Mouse (Mus musculus): ENCODE data around the gene Adamts4. TPM values are rescaled to one million over a fixed set of nuclear protein-coding genes. Genes with fewer than 3 reads are reported as not detected.

The Adamts4 gene
- total RNA-seq, 2 experiments from 2014 or later, result 0.15 to 0.73 TPM

DNA sequence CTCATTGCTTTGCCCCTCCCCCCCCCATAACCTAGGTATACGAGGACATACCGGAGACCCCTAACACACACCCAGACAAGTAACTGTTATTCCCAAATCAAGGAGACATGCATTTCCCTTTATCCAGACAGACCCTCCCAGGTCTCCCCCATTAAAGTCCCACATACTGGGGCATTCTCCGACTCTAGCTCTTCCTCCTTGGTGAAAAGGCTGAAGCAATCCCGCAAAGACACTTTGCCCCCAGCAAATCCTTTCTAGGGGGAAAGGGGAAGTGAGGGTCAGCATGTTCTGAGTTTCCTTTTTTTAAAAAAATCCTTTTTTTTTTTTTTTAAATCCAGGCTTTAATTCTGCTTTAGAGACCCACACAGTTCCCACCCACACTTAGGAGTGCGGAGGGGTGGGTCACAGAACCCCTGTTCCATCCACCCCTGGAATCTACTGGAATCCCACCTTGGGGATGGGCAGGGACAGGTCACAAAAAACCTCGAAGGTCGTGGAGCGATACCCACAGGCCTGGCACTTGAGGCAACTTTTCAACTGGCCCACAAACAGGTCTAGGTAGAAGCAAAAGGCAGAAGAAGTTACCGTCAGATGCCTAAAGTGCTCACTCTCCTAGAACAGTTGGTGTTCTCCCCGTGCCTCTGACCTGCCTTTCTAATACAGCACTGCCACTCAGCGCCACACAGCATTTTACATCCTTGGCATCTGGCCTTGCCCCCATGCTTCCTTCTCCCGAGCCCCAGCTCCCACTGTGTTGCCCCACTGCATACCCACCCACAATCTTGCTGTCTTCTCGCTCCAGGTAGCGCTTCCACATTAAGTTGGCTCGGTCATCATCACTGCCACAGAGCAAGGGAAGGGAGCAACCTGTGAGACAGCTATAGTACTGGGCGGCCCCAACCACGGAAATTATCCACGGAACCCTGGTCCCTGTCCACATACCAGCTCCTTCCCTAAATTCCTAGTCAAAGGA, 33.3 kb downstream of the Adamts4 start:
- Histone ChIP-seq H3K4me3 (no peak overlapping the region), H3K27ac (no peak overlapping the region)
- intact Hi-C loops (cut with DNase I), result loop anchor here (10.0 kb wide), 1 partner anchor 169 kb away; the partner anchor contains the start of gene Cfap126
- DNase-seq, result no peak
- TF ChIP-seq CTCF (IDR thresholded peaks at IDR 0.05), result no peak

DNA sequence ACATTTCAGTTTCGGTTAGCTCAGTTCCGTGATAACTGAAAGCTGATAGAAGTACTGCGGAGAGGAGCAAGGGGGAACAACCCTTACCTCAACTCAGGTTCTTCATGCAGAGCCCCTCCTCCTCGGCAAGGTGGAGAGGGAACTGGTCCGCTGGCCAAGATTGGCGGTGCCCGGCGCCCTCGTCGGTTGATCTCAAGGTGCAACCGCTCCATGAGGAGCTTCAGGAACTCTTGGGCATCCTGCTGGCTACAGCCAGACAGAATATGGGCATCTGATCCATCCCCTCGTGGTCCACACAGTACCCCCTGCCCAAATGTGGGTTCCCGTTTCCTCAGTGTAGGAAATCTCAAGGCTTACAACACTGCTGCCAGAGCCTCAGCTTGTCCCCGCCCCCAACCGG, 34.3 kb downstream of the Adamts4 start:
- peak overlapping the region; percentile 48; the same call in 1 of the 2 replicates for H3K27ac ChIP-seq
- no peak for TF ChIP-seq CTCF (IDR thresholded peaks at IDR 0.05)
- peak overlapping the region; percentile 51; the same call in 1 of the 2 replicates for H3K4me3 ChIP-seq
- intact Hi-C loops (cut with DNase I), result loop anchor here (10.0 kb wide), 1 partner anchor 170 kb away; the partner anchor contains the start of gene Cfap126
- DNase-seq, result no peak

DNA sequence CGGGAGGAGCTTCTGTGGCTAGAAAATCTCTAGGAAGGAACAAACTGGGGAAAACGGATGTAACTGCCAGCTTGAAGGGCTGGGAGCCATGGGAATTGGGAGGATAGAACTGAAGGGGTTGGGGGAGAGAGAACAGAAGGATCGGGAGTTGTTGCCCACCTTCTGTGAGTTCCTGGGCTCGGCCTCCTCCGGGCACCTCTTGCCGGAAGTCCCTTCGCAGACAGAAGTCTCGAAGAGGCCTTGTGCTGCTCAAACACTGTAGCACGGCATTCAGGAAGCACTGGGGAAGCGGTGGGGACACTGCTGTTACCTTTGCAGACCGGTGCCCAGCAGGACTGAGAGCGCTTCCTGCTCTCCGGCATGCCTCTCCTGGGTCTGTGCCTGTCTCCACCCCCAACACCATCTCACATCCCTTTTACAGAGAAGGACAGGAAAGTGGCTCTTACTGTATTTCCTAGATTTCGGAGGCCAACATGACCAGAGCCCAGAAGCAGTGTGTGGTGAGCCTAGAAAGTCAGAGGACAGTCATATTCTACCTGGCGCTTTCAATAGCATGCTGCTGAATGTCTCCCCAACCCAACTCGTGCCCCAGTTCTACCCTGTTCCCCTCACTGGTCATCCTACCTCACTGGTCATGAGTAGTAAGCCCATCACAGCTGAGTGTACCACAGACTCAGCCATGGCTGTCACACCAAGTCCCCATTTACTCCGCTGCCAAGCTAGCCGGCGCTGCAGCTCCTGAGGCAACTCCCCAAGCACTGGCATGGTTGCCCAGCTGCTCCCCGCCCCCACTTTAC, 35.1 kb downstream of the Adamts4 start:
- DNase-seq, result no peak
- peak overlapping the region; percentile 48 for H3K27ac ChIP-seq
- no peak for TF ChIP-seq CTCF (IDR thresholded peaks at IDR 0.05)
- peak overlapping the region; percentile 51 for H3K4me3 ChIP-seq
- intact Hi-C loops (cut with DNase I), result loop anchor here (10.0 kb wide), 1 partner anchor 170 kb away; the partner anchor contains the start of gene Cfap126

DNA sequence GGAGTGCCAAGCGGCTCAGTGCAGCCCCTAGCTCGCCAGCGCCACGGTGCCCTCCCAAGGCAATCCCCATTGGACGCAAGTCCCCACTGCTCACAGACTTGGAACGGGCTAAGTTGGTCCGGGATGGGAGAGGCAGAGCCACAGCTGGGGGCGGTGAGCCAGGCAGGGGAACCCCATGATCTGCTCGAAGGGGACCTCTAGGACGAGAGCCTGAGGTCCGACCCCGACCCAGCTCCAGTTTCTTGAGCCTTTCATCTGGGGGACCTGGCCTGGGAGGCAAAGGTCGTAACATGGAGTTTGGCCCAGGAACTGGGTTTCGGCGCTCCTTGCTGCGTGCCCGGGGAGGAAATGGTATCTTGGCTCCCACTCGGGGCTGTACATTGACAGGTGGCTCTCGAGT, 36.3 kb downstream of the Adamts4 start:
- DNase-seq, result no peak
- peak overlapping the region; percentile 92 for H3K4me3 ChIP-seq
- H3K27ac ChIP-seq, result no peak overlapping the region
- TF ChIP-seq CTCF (IDR thresholded peaks at IDR 0.05), result no peak
- intact Hi-C loops (cut with DNase I), result loop anchor here (2.0 to 10.0 kb wide), 2 partner anchors 16 to 172 kb away; partner anchors contain the start of genes B4galt3 and Cfap126

DNA sequence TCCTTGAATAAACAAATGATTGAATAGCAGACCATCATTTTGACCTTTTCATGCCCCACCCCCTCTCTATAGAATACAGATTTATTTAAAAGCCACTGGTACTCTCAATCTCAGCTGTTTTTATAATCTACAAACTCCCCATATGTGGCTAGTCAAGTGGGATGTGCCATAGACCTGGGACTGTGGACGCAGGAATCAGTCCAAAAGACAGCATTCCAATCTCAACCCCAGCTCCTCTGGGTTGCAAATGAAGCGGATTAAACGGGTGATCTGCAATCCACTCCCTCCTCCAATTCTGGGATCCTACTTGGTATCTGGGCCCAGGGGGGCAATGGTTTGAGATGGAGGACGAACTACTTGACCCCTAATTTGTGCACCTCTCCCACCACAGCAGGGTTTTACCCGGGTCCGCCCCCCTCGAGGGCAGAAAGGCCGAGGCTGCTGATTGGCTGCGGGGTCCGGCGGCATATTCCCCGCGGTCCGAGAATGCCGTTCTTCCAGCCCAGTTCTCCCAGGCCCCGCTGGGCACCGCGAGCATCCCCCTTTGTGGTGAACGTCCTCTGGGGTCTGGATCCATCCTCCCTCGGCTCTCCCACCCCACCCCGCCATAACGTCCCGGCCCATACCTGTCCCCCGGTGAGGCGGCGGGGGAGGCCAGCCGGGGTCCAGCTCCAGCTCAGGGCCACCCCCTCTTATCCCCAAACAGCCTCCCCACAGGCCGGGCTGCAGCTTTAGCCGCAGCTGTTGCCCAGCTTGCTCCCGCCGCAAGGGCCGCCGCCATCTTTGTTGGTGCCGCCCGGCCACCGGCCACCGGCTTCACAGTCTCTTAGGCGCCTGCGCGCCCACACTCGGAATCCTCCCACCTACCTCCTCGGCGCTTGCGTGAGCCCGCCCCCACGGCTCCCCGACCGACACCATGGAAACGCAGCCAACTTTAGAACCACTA, 37.2 kb downstream of the Adamts4 start, which contains the start of gene Usp21:
TSS of gene Usp21 (minus strand) at position 856 of the 946 bp plus-strand sequence.
- intact Hi-C loops (cut with DNase I), result loop anchor here (2.0 to 10.0 kb wide), 2 partner anchors 17 to 173 kb away; partner anchors contain the start of genes B4galt3 and Cfap126
- H3K4me3 ChIP-seq, result peak within 1 kb of the TSS; percentile 92
- DNase-seq, result peak; percentile 97
- TF ChIP-seq CTCF (IDR thresholded peaks at IDR 0.05), result no peak
- peak within 1 kb of the TSS; percentile 92 for H3K27ac ChIP-seq

DNA sequence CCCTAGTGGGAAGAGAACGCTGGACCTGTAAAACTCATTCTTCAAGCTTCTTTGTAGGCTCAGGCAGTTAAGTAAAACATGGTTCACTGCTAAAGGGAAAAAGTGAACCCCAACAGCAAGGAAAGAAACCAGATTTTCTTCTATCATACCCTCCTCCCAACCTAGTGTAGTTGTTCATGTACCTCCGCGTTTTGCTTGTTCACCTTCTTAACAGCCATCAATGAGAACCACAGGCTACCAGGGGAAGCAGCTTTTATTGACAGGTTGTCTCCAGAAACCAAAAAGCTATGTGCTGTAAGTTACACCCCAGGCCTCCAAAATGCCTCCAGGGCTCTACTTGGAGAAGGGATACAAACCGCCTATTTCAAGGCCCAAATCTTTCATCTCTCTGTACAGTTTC, 38.1 kb downstream of the Adamts4 start:
- H3K4me3 ChIP-seq, result peak overlapping the region; percentile 92
- DNase-seq, result no peak
- TF ChIP-seq CTCF (IDR thresholded peaks at IDR 0.05), result no peak
- intact Hi-C loops (cut with DNase I), result loop anchor here (10.0 kb wide), 1 partner anchor 174 kb away; the partner anchor contains the start of gene Cfap126
- peak overlapping the region; percentile 92 for H3K27ac ChIP-seq

DNA sequence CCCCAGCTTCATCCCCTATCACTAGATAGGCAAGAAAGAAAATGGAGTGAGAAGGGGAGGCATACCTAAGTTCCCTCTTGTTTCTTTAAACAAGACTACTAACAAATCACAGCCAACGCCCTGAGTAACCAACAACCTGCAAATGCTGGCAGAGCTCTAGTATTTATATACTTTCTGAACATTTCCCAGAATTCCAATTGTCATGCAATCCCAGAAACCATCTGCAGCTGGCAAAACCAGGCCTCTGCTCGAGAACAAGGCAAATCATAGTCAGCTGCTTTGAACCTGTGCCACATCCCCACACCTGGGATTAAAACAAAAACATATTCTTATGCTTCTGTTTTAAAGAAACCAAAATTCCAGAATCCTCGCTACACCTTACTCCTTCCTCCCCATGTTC, 43.1 kb downstream of the Adamts4 start:
- Histone ChIP-seq H3K4me3 (peak overlapping the region; percentile 94), H3K27ac (peak overlapping the region; percentile 100)
- TF ChIP-seq CTCF (IDR thresholded peaks at IDR 0.05), result no peak
- DNase-seq, result no peak
- intact Hi-C loops (cut with DNase I), result no loop called here

DNA sequence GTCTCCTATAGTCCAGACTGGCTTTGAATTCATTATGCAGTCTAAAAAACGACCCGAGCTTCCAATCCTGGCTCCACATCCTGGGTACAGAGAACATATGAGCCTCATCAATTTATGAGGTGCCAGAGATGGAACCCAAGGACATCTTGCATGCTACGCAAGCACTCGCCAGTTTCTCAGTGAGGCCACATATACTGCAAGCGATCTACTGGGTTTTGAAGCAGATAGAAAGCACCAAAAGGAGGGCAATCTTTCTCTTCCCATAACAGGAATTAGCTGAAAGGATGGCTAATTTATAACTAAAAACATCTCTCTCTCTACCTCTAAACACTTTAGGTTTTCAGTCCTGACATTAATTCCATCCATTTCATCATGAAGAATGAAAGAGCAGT, 43.7 kb downstream of the Adamts4 start:
- intact Hi-C loops (cut with DNase I), result loop anchor here (2.0 kb wide), 1 partner anchor 35 kb away; the partner anchor contains the start of gene Dedd

DNA sequence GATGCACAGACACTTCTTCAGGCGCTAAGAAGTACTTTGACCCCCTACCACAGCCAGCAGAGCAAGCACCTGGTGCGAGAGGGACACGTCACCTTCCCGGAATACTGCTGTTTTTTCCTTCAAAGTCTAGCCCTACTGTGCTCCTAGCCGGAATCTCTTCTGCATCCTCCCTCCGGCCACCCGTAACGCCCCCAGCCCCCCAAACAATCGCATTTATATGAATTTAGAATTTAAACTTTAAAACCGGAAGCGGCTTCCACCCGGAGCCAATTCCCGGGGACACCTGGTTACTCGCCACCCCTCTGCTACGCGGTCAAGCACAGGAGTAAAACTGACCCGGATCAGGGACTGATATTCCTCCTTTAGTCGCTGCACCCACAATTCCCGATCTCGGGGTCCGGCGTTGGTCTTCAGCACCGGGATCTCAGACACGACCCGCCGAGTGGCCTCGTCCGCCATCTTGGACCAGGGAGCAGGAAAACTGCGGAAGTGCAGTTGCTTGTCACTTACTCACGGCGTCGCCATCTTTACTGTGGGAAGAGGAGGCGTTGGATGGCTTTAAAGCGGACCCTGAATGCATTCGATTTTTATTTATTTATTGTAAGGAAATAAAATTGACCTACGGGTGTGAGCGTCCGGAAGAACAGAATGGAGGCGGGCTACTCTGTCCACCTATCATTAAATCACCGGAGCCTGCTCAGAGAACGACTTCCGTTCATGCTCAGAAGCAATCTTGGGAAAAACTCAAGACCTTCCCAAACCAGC, 44.3 kb downstream of the Adamts4 start, which contains the start of gene Ufc1:
TSS of gene Ufc1 (minus strand) at position 727 of the 765 bp plus-strand sequence.
- Histone ChIP-seq H3K4me3 (peak within 1 kb of the TSS; percentile 94), H3K27ac (peak within 1 kb of the TSS; percentile 100)
- DNase-seq, result peak; percentile 87
- TF ChIP-seq CTCF (IDR thresholded peaks at IDR 0.05), result peak; percentile 40; the same call in 1 of the 2 replicates
- intact Hi-C loops (cut with DNase I), result loop anchor here (2.0 kb wide), 1 partner anchor 34 kb away; the partner anchor contains the start of gene Dedd

More for the DNA sequence above, 43.7 kb downstream of the Adamts4 start:
- no peak for TF ChIP-seq CTCF (IDR thresholded peaks at IDR 0.05)
- no peak for DNase-seq
- Histone ChIP-seq H3K27ac (peak overlapping the region; percentile 100), H3K4me3 (peak overlapping the region; percentile 94)

DNA sequence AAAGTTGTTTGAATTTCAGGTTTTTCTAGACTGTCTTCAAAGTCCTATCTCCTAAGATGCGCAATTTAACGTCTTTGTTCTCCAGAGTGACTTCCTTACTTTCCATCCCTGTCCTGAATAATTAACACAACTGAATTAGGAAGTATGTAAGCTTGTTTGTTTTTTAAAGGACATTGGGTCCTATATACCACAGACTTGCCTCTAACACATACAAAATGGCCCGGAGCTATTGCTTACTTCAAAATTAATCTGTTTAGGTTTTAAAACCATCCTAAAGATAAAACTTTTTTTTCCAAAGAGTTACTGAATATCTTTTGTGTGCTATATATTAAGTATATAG, 44.8 kb downstream of the Adamts4 start:
- intact Hi-C loops (cut with DNase I), result loop anchor here (2.0 kb wide), 1 partner anchor 34 kb away; the partner anchor contains the start of gene Dedd
- TF ChIP-seq CTCF (IDR thresholded peaks at IDR 0.05), result no peak
- Histone ChIP-seq H3K27ac (peak overlapping the region; percentile 100), H3K4me3 (peak overlapping the region; percentile 94)
- DNase-seq, result no peak

Measured in gastrocnemius, adult 2 months (tissue).